In genomic region chr8:83300135-83300534, GRCm38 (mm10) we compare ENCODE assay signal across 14 mouse cellular contexts. TPM values are rescaled to one million over a fixed set of nuclear protein-coding genes. Genes with fewer than 3 reads are reported as not detected.
DNase-seq lines count a peak whose midpoint lies in the region; ATAC-seq and TF ChIP-seq lines count a peak whose summit lies in the region.
"Had no signal": no experiment of that assay in that cellular context is flagged by ENCODE, and none has a peak within 500 bp of the region (broad histone marks: within the 10 kb centered on the region; RNA-seq: fewer than 3 reads in every experiment).

No protein-coding gene starts in this region.

- ATAC-seq in midbrain, embryonic 11.5 days (ENCODE audit: low FRiP score), result no peak
- no peak for ATAC-seq in midbrain, embryonic 13.5 days
- ATAC-seq in common myeloid progenitor, adult 5-6 weeks (replicated peaks; ENCODE audit: low read depth, poor library complexity, severe bottlenecking), result peak; percentile 79
- ATAC-seq in stomach, postnatal 0 days (ENCODE audit: low FRiP score, low TSS enrichment), result no peak
- no peak for ATAC-seq in heart, embryonic 12.5 days (ENCODE audit: insufficient number of reproducible peaks, low FRiP score)

- H3K4me3 ChIP-seq in midbrain, embryonic 11.5 days (ENCODE audit: low read depth, low read length), result no peak overlapping the region
- H3K4me3 ChIP-seq in midbrain, embryonic 13.5 days (replicated peaks), result no peak overlapping the region
- no peak overlapping the region for H3K4me3 ChIP-seq in stomach, postnatal 0 days (ENCODE audit: low read depth, low read length)
- no peak overlapping the region for H3K4me3 ChIP-seq in heart, embryonic 12.5 days
- H3K4me3 ChIP-seq: embryonic facial prominence, embryonic 13.5 days; hindbrain, embryonic 15.5 days; midbrain, embryonic 12.5 days had no signal

- peak; percentile 49 for DNase-seq in adrenal gland, postnatal 10 days
- no peak for DNase-seq in adrenal gland, postnatal 25 days
- peak; percentile 41 for DNase-seq in midbrain, embryonic 11.5 days (ENCODE audit: low spot score, missing footprints)
- DNase-seq in stomach, postnatal 0 days (ENCODE audit: low spot score), result no peak
- no peak for DNase-seq in layer of hippocampus, adult 9-10 months (ENCODE audit: low spot score)

- H3K4me2 ChIP-seq in midbrain, embryonic 11.5 days, result no peak overlapping the region
- no peak overlapping the region for H3K4me2 ChIP-seq in midbrain, embryonic 13.5 days (replicated peaks)
- H3K4me2 ChIP-seq in stomach, postnatal 0 days (replicated peaks; ENCODE audit: low read depth), result no peak overlapping the region
- H3K4me2 ChIP-seq in heart, embryonic 12.5 days, result no peak overlapping the region
- H3K4me2 ChIP-seq: embryonic facial prominence, embryonic 13.5 days; hindbrain, embryonic 15.5 days; midbrain, embryonic 12.5 days had no signal

- H3K9me3 ChIP-seq in midbrain, embryonic 11.5 days (ENCODE audit: control insufficient read depth, low read length), result no peaks in the 10 kb centered on the region
- H3K9me3 ChIP-seq in midbrain, embryonic 13.5 days, result no peaks in the 10 kb centered on the region
- H3K9me3 ChIP-seq in stomach, postnatal 0 days (ENCODE audit: control insufficient read depth, low read length), result no peaks in the 10 kb centered on the region
- no peaks in the 10 kb centered on the region for H3K9me3 ChIP-seq in heart, embryonic 12.5 days (replicated peaks)
- H3K9me3 ChIP-seq: hindbrain, embryonic 15.5 days; midbrain, embryonic 12.5 days had no signal

- no peak overlapping the region for H3K27ac ChIP-seq in midbrain, embryonic 11.5 days (ENCODE audit: low read depth, low read length)
- H3K27ac ChIP-seq in midbrain, embryonic 13.5 days, result no peak overlapping the region
- H3K27ac ChIP-seq in stomach, postnatal 0 days (replicated peaks), result no peak overlapping the region
- H3K27ac ChIP-seq in heart, embryonic 12.5 days (ENCODE audit: poor library complexity, severe bottlenecking), result no peak overlapping the region
- H3K27ac ChIP-seq: embryonic facial prominence, embryonic 13.5 days; hindbrain, embryonic 15.5 days; midbrain, embryonic 12.5 days had no signal

- H3K9ac ChIP-seq in midbrain, embryonic 11.5 days (ENCODE audit: low read length), result no peak overlapping the region
- H3K9ac ChIP-seq in midbrain, embryonic 13.5 days (replicated peaks), result no peak overlapping the region
- no peak overlapping the region for H3K9ac ChIP-seq in stomach, postnatal 0 days (ENCODE audit: low read length)
- H3K9ac ChIP-seq in heart, embryonic 12.5 days, result no peak overlapping the region
- H3K9ac ChIP-seq: embryonic facial prominence, embryonic 13.5 days; hindbrain, embryonic 15.5 days; midbrain, embryonic 12.5 days had no signal

- no peaks in the 10 kb centered on the region for H3K4me1 ChIP-seq in midbrain, embryonic 11.5 days (ENCODE audit: control insufficient read depth, insufficient read depth, low read length)
- no peaks in the 10 kb centered on the region for H3K4me1 ChIP-seq in midbrain, embryonic 13.5 days (replicated peaks)
- H3K4me1 ChIP-seq in stomach, postnatal 0 days (replicated peaks; ENCODE audit: control insufficient read depth, insufficient read depth), result no peaks in the 10 kb centered on the region
- no peaks in the 10 kb centered on the region for H3K4me1 ChIP-seq in heart, embryonic 12.5 days (replicated peaks)
- H3K4me1 ChIP-seq: embryonic facial prominence, embryonic 13.5 days; hindbrain, embryonic 15.5 days; midbrain, embryonic 12.5 days had no signal

- no peak for TF ChIP-seq EP300 in stomach, postnatal 0 days (optimal IDR thresholded peaks at IDR 0.05)

- H3K36me3 ChIP-seq in midbrain, embryonic 11.5 days (ENCODE audit: control insufficient read depth, insufficient read depth, low read length), result no peaks in the 10 kb centered on the region
- H3K36me3 ChIP-seq in midbrain, embryonic 13.5 days, result no peaks in the 10 kb centered on the region
- no peaks in the 10 kb centered on the region for H3K36me3 ChIP-seq in stomach, postnatal 0 days (ENCODE audit: control insufficient read depth, insufficient read depth, low read length)
- no peaks in the 10 kb centered on the region for H3K36me3 ChIP-seq in heart, embryonic 12.5 days
- H3K36me3 ChIP-seq: embryonic facial prominence, embryonic 13.5 days; hindbrain, embryonic 15.5 days; midbrain, embryonic 12.5 days had no signal

- 58% methylated on average over 1 of the region's 1 CpGs for WGBS in midbrain, embryonic 11.5 days
- 59% methylated on average over 1 of the region's 1 CpGs for WGBS in midbrain, embryonic 13.5 days
- WGBS in stomach, postnatal 0 days, result 67% methylated on average over 1 of the region's 1 CpGs
- WGBS in heart, embryonic 12.5 days, result 44% methylated on average over 1 of the region's 1 CpGs

- H3K27me3 ChIP-seq in midbrain, embryonic 11.5 days (ENCODE audit: control insufficient read depth, insufficient read depth, low read length), result no peaks in the 10 kb centered on the region
- H3K27me3 ChIP-seq in midbrain, embryonic 13.5 days, result no peaks in the 10 kb centered on the region
- H3K27me3 ChIP-seq in stomach, postnatal 0 days (ENCODE audit: control insufficient read depth, insufficient read depth, low read length), result no peaks in the 10 kb centered on the region
- no peaks in the 10 kb centered on the region for H3K27me3 ChIP-seq in heart, embryonic 12.5 days (replicated peaks)
- H3K27me3 ChIP-seq: embryonic facial prominence, embryonic 13.5 days; hindbrain, embryonic 15.5 days; midbrain, embryonic 12.5 days had no signal

- TF ChIP-seq CTCF in stomach, postnatal 0 days (IDR thresholded peaks at IDR 0.05; ENCODE audit: low read depth), result peak; percentile 63

RNA-seq across cellular contexts. Expression of gene Ucp1, which starts 10.0 kb away (rescaled TPM):
- total RNA-seq in adrenal gland, postnatal 10 days (2021), result 1,000 to 10,000 TPM; 2,963 to 3,460 TPM
- total RNA-seq in adrenal gland, postnatal 25 days (2021), result 500 and 879 TPM in 2 replicates
- polyA plus RNA-seq in midbrain, embryonic 11.5 days (2014; fragmentation: Nextera tagmentation; extraction: Ambion mirVana), result 0.08 TPM in 1 of 2 replicates, not detected in the other
- polyA plus RNA-seq in midbrain, embryonic 13.5 days (2015; fragmentation: Nextera tagmentation; extraction: Ambion mirVana), result 0.15 and 0.16 TPM in 2 replicates
- not detected in 2 replicates for total RNA-seq in common myeloid progenitor, adult 5-6 weeks (2017)
- not detected in 2 replicates for polyA plus RNA-seq in stomach, postnatal 0 days (2015; fragmentation: Nextera tagmentation; extraction: Ambion mirVana)
- polyA plus RNA-seq in heart, embryonic 12.5 days (2016; fragmentation: Nextera tagmentation; extraction: Ambion mirVana), result not detected in 2 replicates
- total RNA-seq: gastrocnemius, adult 8-10 months; left cerebral cortex, postnatal 36 days had no signal
- polyA plus RNA-seq: C2C12; embryonic facial prominence, embryonic 13.5 days; hindbrain, embryonic 15.5 days; midbrain, embryonic 12.5 days had no signal

RNA-seq across cellular contexts. Expression of gene Elmod2, which starts 32.2 kb away (rescaled TPM):
- 10 to 100 TPM; 22.2 to 25.8 TPM for total RNA-seq in adrenal gland, postnatal 10 days (2021)
- 28.4 and 30.0 TPM in 2 replicates for total RNA-seq in adrenal gland, postnatal 25 days (2021)
- 28.9 and 29.8 TPM in 2 replicates for polyA plus RNA-seq in midbrain, embryonic 11.5 days (2014; fragmentation: Nextera tagmentation; extraction: Ambion mirVana)
- polyA plus RNA-seq in midbrain, embryonic 13.5 days (2015; fragmentation: Nextera tagmentation; extraction: Ambion mirVana), result 30.5 and 32.0 TPM in 2 replicates
- total RNA-seq in common myeloid progenitor, adult 5-6 weeks (2017), result 18.6 and 21.8 TPM in 2 replicates
- polyA plus RNA-seq in stomach, postnatal 0 days (2015; fragmentation: Nextera tagmentation; extraction: Ambion mirVana), result 6.5 and 7.3 TPM in 2 replicates
- 14.8 and 16.1 TPM in 2 replicates for polyA plus RNA-seq in heart, embryonic 12.5 days (2016; fragmentation: Nextera tagmentation; extraction: Ambion mirVana)

RNA-seq across cellular contexts. Expression of gene Mgat4d, which starts 48.1 kb away (rescaled TPM):
- total RNA-seq in adrenal gland, postnatal 10 days (2021), result not detected
- total RNA-seq in adrenal gland, postnatal 25 days (2021), result not detected in 2 replicates
- not detected in 2 replicates for polyA plus RNA-seq in midbrain, embryonic 11.5 days (2014; fragmentation: Nextera tagmentation; extraction: Ambion mirVana)
- polyA plus RNA-seq in midbrain, embryonic 13.5 days (2015; fragmentation: Nextera tagmentation; extraction: Ambion mirVana), result not detected in 2 replicates
- total RNA-seq in common myeloid progenitor, adult 5-6 weeks (2017), result not detected in 2 replicates
- not detected in 2 replicates for polyA plus RNA-seq in stomach, postnatal 0 days (2015; fragmentation: Nextera tagmentation; extraction: Ambion mirVana)
- not detected in 2 replicates for polyA plus RNA-seq in heart, embryonic 12.5 days (2016; fragmentation: Nextera tagmentation; extraction: Ambion mirVana)
- total RNA-seq: gastrocnemius, adult 8-10 months; left cerebral cortex, postnatal 36 days had no signal
- polyA plus RNA-seq: C2C12; embryonic facial prominence, embryonic 13.5 days; hindbrain, embryonic 15.5 days; midbrain, embryonic 12.5 days had no signal

Comparison
In these comparisons a context has a peak if more than half of its experiments do, and no peak if none do; other contexts are left out.
1. DNase-seq: peak in adrenal gland, postnatal 10 days (single experiment) and midbrain, embryonic 11.5 days (single experiment); none in adrenal gland, postnatal 25 days (single experiment), stomach, postnatal 0 days (single experiment) and layer of hippocampus, adult 9-10 months (single experiment).